Mouse (Mus musculus) layer of hippocampus, adult 8-10 months (tissue): ENCODE results near the gene Dgki. TPM values are rescaled to one million over a fixed set of nuclear protein-coding genes. Genes with fewer than 3 reads are reported as not detected.

Experiments
- DNase-seq, 2 experiments: peaks; one replicate each; pipeline ENCODE4 v3.0.0; 2022; ENCODE audit warnings: low spot score in 2 of 2
- total RNA-seq, 4 experiments: library from RNA; stranded (reverse); gene quantifications; 2 replicates each; pipeline ENCODE4 v1.2.4; 2022

Gene Dgki
- total RNA-seq, 4 experiments from 2014 or later = 76.6 to 92.9 (median 85.0) TPM

DNA sequence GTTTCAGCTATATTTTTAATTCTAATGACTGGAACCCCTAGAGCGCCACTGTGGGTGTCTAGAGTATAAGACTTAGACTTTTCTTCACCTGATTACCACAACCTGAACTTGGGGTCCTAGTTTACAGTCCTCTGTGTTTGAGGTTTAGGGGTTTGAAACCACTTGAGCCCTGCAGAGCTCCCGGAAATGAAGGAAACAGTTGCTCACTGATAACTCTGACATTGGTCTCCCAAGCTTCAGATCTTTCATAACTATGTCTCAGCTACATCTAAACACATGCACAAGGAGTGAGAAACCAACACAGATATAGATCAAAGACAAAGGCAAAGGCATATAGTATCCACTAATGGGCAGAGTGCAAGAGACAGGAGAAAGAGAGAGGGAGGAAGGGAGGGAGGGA is 271.7 kb downstream of the Dgki start:
- no peak for DNase-seq

DNA sequence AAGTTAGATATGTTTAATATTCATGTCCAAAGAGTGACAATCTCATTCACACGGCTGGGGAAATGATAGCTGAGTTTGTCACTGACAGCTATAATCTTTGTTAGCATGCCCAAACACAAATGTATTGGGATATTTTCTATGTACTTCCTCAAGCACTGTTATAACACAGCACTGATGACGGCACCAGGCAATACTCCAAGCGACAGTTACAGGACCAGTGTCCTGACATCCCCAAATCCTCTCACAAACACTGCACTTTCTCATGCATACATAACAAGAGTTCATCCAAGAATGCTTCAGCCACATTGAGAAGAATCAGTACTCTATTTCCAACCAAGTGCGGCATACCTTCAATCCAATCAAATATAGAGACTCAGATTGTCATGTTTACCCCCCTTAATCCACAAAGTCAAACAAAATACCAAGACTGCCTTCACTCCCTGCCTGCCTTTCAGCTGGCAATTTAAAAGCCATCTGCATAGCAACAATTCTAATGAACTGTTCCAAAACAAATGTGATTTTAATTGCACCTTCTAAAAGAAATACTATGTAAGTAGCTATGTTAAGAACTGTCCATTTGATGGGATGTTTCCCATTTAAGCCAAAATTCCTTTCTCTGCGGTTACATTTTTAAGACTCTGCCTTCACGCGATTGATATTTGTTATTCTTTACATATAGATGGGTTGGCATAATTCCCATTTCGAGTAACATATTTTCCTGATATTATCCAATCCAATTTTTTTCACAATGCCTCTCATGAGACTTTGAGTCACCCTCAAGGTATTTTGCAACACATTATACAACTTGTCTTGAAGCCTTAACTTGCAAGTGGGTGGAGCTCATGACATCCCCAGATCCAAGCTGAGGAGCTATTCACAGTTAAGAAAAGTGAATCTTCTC is 273.4 kb downstream of the Dgki start:
- DNase-seq = no peak

DNA sequence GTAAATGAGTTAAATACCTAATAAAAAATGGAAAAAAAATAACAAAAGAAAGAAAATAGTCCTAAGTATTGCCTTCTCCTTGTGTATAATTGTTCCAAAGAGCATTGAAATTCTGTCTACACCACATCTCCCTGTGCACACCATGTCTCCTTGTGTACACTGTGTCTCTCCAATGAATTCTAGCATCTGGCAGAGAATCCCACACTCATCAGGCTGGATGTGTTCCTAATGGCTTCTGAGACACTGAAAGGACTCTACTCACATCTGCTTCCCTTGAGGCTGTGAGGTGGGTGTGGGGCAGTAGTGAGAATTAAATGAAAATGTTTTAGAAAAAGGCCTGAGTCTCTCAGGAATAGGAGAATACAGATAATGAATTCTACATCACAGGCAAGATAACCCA is 283.9 kb downstream of the Dgki start:
- DNase-seq = no peak

DNA sequence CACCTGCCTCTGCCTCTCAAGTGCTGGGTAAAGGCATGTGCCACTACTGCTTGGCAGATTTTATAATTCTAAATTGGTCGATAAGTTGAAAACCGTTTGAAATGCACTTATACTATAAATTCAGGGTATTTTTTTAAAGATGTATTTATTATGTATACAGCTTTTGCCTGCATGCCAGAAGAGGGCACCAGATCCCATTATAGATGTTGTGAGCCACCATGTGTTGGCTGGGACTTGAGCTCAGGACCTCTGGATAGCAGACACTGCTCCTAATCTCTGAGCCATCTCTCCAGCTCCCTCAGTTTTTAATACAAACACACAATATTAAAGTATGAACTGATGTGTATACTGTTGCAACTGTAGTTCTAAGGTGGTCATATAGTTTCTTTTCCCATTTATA is 288.4 kb downstream of the Dgki start:
- DNase-seq = no peak

DNA sequence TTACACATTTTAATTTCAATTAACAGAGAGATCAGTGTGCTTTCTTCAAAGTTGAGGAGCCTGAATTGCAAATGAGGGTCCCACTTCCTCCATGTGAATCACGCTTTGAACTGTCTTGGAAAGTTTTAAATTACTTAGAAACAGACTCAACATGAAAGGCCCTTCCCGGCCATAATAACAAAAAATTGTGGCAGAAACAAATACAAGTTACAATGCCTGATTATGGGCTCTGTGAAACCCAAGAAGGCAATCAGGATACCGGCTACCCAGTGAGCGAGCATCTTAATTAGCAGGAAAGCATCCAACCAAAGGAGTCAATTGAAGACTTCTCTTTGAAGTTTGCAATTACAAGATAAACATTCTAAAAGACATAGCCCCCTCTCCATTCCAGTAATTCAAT is 292.4 kb downstream of the Dgki start:
- no peak for DNase-seq

DNA sequence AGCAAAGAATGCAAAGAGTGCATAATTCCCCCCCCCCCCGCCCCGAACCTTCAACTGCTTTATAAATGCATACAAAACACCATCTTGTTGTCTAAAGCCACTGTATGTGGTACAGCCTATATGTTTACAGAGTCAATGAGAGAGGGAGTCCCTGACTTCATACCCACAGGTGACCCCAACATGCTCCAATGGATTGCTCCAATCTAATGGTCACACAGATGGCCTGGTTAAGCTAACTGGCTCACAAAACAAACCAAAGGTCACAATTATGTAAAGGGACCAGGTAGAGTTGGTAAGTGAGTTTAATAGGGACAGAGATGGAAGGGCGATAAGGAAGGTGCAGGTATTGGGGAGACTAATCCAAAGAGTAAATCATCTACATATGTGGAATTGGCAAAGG is 295.1 kb downstream of the Dgki start:
- no peak for DNase-seq

DNA sequence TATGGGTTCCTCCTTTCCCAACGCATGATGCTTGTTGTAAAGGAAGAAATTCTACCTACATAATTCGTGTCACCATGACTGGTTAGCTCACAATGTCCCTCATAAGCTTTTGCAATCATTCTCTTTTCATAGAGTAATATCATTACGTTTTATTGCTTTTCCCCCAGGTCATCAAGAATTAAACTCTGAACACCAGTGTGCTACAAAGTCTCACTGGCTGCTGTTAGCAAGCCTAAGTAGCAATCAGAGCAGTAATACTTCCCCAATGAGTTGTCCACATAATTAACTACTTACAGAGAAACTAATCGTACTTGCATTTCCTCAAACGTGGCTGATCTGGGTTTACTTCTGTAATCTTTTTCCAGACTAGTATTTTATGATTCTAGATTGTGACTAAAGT is 296.7 kb downstream of the Dgki start:
- DNase-seq = no peak

DNA sequence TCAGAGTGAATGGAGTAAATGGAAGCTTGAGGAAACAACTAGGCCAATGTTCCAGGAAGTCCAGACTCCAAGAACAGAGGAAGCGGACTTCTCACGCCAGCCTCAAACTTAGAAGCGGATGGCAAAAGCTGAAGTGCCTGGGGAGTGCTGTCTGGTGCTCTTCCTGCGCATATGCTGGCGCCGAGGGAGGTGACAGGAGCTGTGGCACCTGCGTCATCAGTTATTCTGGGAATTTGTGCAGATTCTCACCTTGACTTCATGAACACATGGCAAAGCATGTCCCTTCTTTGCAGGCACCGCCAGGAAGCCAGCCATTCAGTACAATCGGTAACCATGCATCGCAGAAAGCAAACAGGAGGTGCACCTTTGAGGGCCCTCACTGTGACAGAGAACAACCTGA is 301.0 kb downstream of the Dgki start:
- DNase-seq = no peak

DNA sequence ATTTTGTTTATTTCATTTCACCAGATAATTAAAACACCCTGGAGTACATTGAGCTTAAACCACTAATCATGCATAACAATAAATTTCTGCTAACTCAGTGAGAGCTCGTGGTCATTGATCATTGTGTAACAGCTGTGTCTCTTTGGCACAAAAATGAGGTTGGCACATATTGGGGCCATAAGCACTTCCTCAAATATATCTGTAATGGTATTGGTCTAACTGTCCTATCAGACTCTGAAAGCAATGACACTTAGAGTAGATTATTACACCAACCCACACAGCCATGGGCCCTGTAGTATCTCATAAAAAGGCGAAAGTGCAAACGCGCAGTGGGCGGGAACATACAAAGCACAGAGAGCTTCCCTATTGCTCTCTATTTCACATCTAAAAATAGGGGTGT is 305.7 kb downstream of the Dgki start:
- DNase-seq = no peak

DNA sequence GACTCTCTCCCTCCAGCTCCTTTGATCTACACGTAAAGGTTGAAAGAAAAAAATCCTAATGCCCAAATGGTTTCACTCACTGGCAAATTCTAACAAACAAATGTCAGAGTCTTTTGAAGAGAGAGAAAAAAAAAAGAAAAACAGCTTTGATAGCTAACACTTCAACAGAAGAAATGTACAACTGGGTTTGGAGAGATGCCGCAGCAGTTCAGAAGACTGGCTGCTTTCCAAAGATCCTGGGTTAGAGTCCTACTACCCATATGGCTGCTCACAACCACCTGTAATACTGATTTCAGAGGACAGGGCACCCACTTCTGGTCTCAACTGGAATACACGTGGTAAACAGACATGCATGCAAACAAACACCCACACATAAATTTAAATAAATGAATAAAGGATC is 309.8 kb downstream of the Dgki start:
- no peak for DNase-seq

DNA sequence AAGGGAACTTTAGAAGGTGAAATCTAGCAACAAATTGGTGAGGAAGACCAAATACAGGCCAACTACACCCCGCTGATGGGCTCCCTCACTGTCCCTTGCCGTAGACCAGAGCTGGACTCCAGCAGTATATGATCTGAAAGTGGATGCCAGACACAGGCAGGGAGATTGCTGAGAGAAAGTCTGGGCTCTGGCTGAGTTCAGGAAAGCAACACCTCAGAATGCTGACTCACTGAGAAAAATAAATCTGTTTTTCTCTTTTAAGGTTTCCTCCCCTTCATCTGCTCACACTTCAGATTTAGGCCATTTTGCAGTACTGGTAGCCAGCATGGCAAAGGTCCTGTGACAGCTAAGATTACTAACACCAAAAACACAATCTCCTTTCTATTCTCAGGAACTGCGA is 311.2 kb downstream of the Dgki start:
- no peak for DNase-seq

DNA sequence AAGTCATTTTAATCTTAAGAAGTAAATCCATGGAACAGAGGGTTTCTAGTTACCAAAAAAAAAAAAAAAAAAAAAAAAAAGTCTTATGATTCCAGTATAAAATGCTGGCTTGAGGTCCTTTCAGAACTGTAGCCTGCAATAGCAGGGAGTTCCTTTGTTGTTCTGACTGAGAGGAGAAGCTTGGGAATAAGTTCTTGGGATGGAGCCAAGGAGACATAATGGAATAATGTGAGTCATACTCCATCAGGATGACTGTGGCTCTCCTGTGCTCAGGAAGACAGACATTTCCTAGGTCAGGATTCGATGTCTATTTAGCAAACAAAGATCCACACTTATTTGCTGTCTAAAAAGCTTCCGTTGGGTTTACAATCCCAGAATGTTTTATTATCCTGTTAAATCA is 318.3 kb downstream of the Dgki start:
- no peak for DNase-seq

DNA sequence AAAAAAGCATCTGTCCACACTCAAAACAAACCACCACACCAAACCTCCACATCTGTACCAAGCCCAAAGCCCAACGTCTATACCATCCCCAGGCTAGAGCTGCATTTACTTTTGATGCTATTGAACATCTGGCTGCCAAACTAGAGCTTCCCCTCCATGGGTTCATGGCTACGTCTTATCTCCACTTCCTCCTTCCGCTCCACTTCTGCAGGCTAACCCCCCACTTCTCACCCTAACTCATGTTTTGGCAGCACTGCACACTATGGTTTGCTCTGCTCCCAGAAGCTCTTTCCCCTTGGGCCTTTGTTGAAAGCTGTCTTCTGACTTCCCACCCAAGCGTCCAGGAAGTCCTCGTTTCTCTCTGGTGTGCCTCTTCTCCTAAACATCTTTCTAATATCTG is 319.5 kb downstream of the Dgki start:
- no peak for DNase-seq

DNA sequence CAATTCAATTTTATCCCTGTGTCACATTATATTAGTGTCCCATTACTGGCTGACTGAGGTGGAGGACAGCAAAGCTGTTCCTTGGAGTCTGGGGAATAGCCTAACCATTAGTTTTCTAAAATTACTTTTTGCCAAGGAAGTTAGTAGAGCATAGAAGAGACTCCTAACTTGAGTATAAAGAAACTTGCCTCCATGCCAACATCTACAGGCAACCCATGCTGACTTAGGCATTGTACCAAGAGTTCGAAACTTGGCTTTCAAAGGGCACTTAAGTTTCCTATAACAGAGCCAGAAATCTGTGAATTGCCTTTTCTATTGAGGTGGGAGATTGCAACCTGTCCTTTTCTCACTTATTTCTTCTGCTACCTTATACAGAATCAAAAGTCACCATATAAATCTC is 321.8 kb downstream of the Dgki start:
- DNase-seq = no peak

DNA sequence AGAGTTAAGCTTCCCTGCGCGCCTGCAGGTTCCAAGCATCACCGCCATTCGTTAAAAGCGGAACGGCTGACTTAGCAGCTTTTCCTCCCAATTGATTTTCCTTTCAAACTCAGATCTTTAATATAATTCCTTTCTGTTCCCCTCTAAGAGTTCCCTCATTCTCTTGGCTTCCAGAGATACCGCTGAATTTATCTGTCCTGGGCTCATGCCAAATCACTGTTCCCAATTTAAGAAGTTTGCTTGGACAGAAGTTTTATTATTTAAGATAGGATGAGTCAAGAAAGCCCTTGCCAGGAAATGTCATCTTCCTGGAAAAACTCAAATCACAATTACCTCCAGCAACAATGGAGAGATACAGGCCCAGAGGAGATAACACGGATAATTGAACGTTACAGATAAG is 326.9 kb downstream of the Dgki start:
- DNase-seq = no peak

DNA sequence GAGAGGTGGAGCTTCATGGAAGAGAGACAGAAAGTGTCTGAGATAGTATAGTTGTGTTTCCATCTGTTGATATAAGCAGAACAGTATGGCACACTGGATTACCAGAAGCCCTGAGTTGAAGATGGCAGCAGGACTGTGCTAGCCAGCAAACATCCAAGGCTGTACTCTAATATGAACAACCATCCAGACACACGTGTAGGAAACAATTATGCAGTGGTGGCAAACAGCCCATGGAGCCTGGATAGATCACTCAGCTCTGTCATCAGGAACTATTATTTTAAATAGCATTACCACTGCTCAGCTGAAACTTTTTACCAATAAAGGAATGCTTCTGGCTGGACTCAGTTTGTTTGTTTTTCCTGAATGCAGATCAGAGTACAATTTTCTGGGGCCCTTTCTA is 327.5 kb downstream of the Dgki start:
- DNase-seq = no peak

DNA sequence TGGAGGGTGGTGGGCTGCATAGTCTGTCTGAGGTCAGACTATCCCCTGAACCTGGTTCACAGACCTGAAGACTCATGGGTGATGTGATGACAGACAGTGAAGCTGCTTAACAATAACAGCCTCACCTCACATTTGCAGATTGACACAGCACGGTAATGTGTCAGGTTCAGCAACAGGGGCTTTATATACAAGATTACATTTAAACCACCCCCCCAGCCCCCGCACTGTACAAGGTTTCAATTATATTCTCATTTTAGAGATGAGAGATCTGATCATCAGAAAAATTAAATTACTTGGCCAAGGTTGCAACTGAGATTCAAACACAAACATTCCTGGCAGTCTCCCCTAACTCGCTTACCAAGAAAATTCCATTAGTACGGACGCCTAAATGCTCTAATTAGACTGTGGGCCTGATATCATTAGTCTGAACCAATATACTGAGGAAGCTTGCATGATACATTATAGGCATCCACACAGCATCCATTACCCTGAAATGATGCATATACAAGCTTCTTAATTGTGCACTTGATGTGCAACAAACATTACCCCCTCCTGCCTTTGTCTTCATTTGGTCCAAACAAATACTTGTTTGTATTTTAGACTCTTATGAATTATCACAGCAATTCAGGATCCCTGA is 330.6 kb downstream of the Dgki start:
- DNase-seq = no peak

DNA sequence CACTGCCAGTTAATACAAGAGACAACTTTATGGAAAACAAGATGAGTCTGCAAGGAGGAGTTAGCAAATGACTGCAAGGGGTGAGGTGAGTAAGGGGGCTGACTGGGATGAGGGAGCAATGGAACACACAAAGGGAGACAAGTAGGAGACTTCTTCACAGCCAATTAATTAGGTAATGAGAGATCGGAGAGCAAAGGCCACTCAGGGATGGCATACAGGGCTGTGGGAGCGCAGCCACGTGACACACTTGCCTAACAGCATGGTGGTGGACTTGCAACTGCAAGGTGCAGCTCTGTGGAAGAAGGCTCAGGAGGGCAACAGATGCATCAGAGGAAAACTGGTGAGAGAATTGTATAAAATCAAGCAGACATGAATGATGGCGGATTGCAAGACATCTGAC is 339.3 kb downstream of the Dgki start:
- DNase-seq = no peak

DNA sequence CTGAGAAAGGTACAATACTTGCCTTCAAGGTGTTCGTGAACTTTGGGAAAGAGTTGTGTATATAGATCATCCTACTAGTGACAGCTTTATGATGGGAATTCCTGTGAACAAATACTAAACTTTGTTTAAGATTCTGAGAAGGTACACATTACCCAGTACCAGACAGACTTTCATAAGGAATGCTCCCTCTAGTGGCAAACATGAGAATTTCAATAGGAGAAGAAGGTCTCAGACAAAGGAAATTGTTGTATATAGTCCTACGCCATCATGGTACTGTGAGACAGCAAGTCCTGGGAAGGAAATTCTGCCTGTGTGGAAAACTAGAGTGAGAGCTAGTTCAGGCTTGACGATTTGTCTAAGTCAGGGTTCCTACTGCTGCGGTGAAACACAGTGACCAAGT is 344.7 kb downstream of the Dgki start:
- DNase-seq = no peak

DNA sequence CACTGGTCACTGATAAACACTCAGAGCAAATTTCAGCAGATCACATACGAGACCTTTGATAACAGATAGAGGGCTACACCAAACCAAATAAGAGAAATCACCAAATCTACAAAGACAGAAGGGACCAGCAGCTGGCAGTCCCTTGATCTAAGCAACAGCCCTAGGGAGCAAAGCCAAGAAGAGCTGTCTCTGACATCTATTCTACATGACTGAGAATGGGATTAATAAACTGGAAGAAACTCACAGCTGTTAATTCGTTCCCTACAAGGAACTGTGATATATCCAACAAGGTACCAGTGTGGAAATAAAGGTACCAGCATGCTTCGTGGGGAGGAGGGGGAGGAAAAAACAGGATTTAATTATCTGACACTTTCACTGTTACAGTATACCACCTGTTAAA is 349.3 kb downstream of the Dgki start:
- DNase-seq = no peak

DNA sequence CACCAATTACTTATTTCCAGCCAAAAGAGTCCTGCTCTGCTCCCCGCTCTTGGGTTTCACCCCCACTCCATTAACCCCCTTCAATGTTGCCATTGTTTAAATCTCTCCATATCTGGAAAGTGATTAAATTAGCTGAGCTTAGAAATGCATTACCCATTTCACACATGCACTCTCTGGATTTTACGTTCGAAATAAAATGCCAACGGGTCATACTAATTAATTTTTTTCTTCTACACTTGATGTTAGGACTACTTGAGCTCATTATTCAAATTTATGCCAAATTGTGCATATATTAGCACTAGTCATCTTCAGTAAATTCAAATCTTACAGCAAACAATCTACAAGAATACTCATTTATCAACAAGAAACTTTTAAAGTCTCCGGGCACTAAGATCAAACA is 352.1 kb downstream of the Dgki start:
- DNase-seq = no peak

DNA sequence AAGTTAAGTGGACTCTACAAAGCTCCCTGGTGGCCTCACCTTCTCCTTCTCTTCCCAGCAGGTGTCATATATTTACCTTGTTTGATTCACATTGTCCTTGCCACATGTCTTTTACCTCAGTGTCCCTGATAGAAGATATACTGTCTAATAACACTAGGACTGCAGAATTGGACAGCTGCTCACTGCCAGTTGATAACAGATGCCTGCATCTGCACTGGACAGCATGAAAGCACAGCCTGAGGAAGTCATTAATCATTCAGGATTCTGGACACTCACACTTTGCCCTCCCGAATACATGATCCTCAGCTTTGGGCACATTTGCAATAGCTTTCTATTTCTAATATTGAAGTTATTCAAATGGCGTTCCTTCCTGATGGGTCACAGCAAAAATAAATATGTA is 362.5 kb downstream of the Dgki start:
- no peak for DNase-seq

DNA sequence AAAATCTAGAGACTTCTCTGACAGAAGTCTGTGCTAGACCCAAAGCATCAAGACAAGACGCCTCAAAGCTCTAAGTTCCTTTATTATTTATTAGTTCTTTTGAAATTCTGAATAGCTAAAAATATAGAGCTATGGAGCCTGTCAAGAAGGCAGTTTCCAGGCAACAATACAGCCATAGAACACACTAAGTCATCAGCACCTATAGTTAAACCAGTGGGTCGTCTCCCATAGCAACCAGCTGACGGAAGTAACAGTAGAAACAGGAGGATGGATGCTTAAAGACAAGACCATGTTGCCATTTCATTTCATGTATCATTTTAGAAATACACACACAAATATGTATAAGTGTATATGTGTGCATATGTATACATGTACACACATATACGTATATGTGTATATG is 363.2 kb downstream of the Dgki start:
- no peak for DNase-seq
